Mouse (Mus musculus): ENCODE results near the gene Sec1. TPM values are rescaled to one million over a fixed set of nuclear protein-coding genes. Genes with fewer than 3 reads are reported as not detected.

Sec1 gene
- polyA plus RNA-seq, 1 experiment from 2014 or later = 0.04 TPM

- no peaks in the 10 kb centered on the region for H3K9me3 ChIP-seq (ENCODE audit: low read length)
- no peak for ATAC-seq
- H3K9ac ChIP-seq (replicated peaks) = peak overlapping the region; percentile 52
- no peak overlapping the region for H3K27ac ChIP-seq (ENCODE audit: low read depth)
- H3K4me1 ChIP-seq (ENCODE audit: insufficient read depth) = peaks cover 9% of the 10 kb centered on the region; the same call in 1 of the 2 replicates
- H3K4me3 ChIP-seq (ENCODE audit: low read depth, low read length) = peak overlapping the region; percentile 31
- H3K27me3 ChIP-seq (ENCODE audit: insufficient read depth, low read length) = peaks cover 10% of the 10 kb centered on the region; the same call in 1 of the 2 replicates
- 37% methylated on average over 16 of the region's 16 CpGs for WGBS (ENCODE audit: insufficient replicate concordance)
- no peak for TF ChIP-seq EP300 (IDR thresholded peaks at IDR 0.05; ENCODE audit: low read depth)
- TF ChIP-seq CTCF (IDR thresholded peaks at IDR 0.05; ENCODE audit: low read depth) = no peak
- H3K36me3 ChIP-seq (replicated peaks; ENCODE audit: insufficient read depth, low read length) = no peaks in the 10 kb centered on the region
- H3K4me2 ChIP-seq (ENCODE audit: low read depth, low read length) = peak overlapping the region; percentile 72
- no peak for DNase-seq
Observed at GRCm38 (mm10) chr7:45642503-45643255, 51.5 kb downstream of the Sec1 start.

GRCm38 (mm10) chr7:45642083-45642482 is 52.1 kb downstream of the Sec1 start:
- no peak for DNase-seq

GRCm38 (mm10) chr7:45641391-45642040 is 52.7 kb downstream of the Sec1 start:
- TF ChIP-seq CTCF (IDR thresholded peaks at IDR 0.05; ENCODE audit: low read depth) (no peak), EP300 (IDR thresholded peaks at IDR 0.05; ENCODE audit: low read depth) (no peak)
- WGBS (ENCODE audit: insufficient replicate concordance) = 68% methylated on average over 17 of the region's 17 CpGs
- H3K36me3 ChIP-seq (replicated peaks; ENCODE audit: insufficient read depth, low read length) = no peaks in the 10 kb centered on the region
- DNase-seq (no peak), ATAC-seq (no peak)
- no peaks in the 10 kb centered on the region for H3K9me3 ChIP-seq (ENCODE audit: low read length)
- H3K4me1 ChIP-seq (ENCODE audit: insufficient read depth) = peaks cover 9% of the 10 kb centered on the region; the same call in 1 of the 2 replicates
- no peak overlapping the region for H3K9ac ChIP-seq (replicated peaks)
- no peak overlapping the region for H3K27ac ChIP-seq (ENCODE audit: low read depth)
- no peak overlapping the region for H3K4me3 ChIP-seq (ENCODE audit: low read depth, low read length)
- H3K27me3 ChIP-seq (ENCODE audit: insufficient read depth, low read length) = peaks cover 10% of the 10 kb centered on the region; the same call in 1 of the 2 replicates
- no peak overlapping the region for H3K4me2 ChIP-seq (ENCODE audit: low read depth, low read length)

More at GRCm38 (mm10) chr7:45642083-45642482, 52.1 kb downstream of the Sec1 start:
- 71% methylated on average over 5 of the region's 5 CpGs for WGBS (ENCODE audit: insufficient replicate concordance)
- no peak for ATAC-seq
- peaks cover 9% of the 10 kb centered on the region; the same call in 1 of the 2 replicates for H3K4me1 ChIP-seq (ENCODE audit: insufficient read depth)
- TF ChIP-seq EP300 (IDR thresholded peaks at IDR 0.05; ENCODE audit: low read depth) (no peak), CTCF (IDR thresholded peaks at IDR 0.05; ENCODE audit: low read depth) (no peak)
- no peak overlapping the region for H3K4me2 ChIP-seq (ENCODE audit: low read depth, low read length)
- H3K4me3 ChIP-seq (ENCODE audit: low read depth, low read length) = no peak overlapping the region
- no peak overlapping the region for H3K9ac ChIP-seq (replicated peaks)
- H3K9me3 ChIP-seq (ENCODE audit: low read length) = no peaks in the 10 kb centered on the region
- no peaks in the 10 kb centered on the region for H3K36me3 ChIP-seq (replicated peaks; ENCODE audit: insufficient read depth, low read length)
- H3K27me3 ChIP-seq (ENCODE audit: insufficient read depth, low read length) = peaks cover 10% of the 10 kb centered on the region; the same call in 1 of the 2 replicates
- H3K27ac ChIP-seq (ENCODE audit: low read depth) = no peak overlapping the region

- no peak for TF ChIP-seq CTCF (IDR thresholded peaks at IDR 0.05; ENCODE audit: low read depth)
- TF ChIP-seq EP300 (IDR thresholded peaks at IDR 0.05; ENCODE audit: low read depth) = no peak
- H3K27me3 ChIP-seq (ENCODE audit: insufficient read depth, low read length) = peaks cover 10% of the 10 kb centered on the region; the same call in 1 of the 2 replicates
- H3K4me1 ChIP-seq (ENCODE audit: insufficient read depth) = peaks cover 9% of the 10 kb centered on the region; the same call in 1 of the 2 replicates
- H3K4me2 ChIP-seq (ENCODE audit: low read depth, low read length) = no peak overlapping the region
- no peaks in the 10 kb centered on the region for H3K9me3 ChIP-seq (ENCODE audit: low read length)
- no peaks in the 10 kb centered on the region for H3K36me3 ChIP-seq (replicated peaks; ENCODE audit: insufficient read depth, low read length)
- 79% methylated on average over 19 of the region's 19 CpGs for WGBS (ENCODE audit: insufficient replicate concordance)
- ATAC-seq = no peak
- DNase-seq = no peak
- no peak overlapping the region for H3K4me3 ChIP-seq (ENCODE audit: low read depth, low read length)
- H3K9ac ChIP-seq (replicated peaks) = no peak overlapping the region
- H3K27ac ChIP-seq (ENCODE audit: low read depth) = no peak overlapping the region
Observed at GRCm38 (mm10) chr7:45640191-45640957, 53.8 kb downstream of the Sec1 start.

GRCm38 (mm10) chr7:45639561-45640027 is 54.6 kb downstream of the Sec1 start, which contains the start of gene Mamstr:
TSS of gene Mamstr (plus strand) at chr7:45639977.
- ATAC-seq (no peak), DNase-seq (no peak)
- Histone ChIP-seq H3K27me3 (ENCODE audit: insufficient read depth, low read length) (peaks cover 7% of the 10 kb centered on the region; the same call in 1 of the 2 replicates), H3K4me2 (ENCODE audit: low read depth, low read length) (no peak within 1 kb of the TSS), H3K4me3 (ENCODE audit: low read depth, low read length) (no peak within 1 kb of the TSS), H3K9ac (replicated peaks) (no peak within 1 kb of the TSS), H3K36me3 (replicated peaks; ENCODE audit: insufficient read depth, low read length) (no peaks in the 10 kb centered on the region), H3K9me3 (ENCODE audit: low read length) (no peaks in the 10 kb centered on the region), H3K4me1 (ENCODE audit: insufficient read depth) (peaks cover 9% of the 10 kb centered on the region; the same call in 1 of the 2 replicates), H3K27ac (ENCODE audit: low read depth) (no peak within 1 kb of the TSS)
- 56% methylated on average over 19 of the region's 19 CpGs for WGBS (ENCODE audit: insufficient replicate concordance)
- no peak for TF ChIP-seq CTCF (IDR thresholded peaks at IDR 0.05; ENCODE audit: low read depth)
- TF ChIP-seq EP300 (IDR thresholded peaks at IDR 0.05; ENCODE audit: low read depth) = no peak
